Mouse (Mus musculus) hindlimb bud, embryonic 11.5 days (tissue): ENCODE data around the gene Igfbp5.

Experiments
- DNase-seq: peaks from one replicate; pipeline ENCODE4 v3.0.0-alpha.2; 2012; ENCODE audit warnings: low read depth, low spot score; ENCODE audit errors: extremely low spot score

Igfbp5 gene

GRCm38 (mm10) chr1:72813639-72814403 lies 60.9 kb downstream of the Igfbp5 start:
- DNase-seq = no peak

GRCm38 (mm10) chr1:72813089-72813638 lies 61.5 kb downstream of the Igfbp5 start:
- no peak for DNase-seq

GRCm38 (mm10) chr1:72811061-72811460 lies 63.6 kb downstream of the Igfbp5 start:
- no peak for DNase-seq

- DNase-seq = no peak
These were observed 64.6 kb downstream of the Igfbp5 start for GRCm38 (mm10) chr1:72809951-72810675.

- DNase-seq = no peak
These were observed 65.4 kb downstream of the Igfbp5 start for GRCm38 (mm10) chr1:72809304-72809703.
